Mouse (Mus musculus) heart, embryonic 14.5 days (tissue): Measurements from ENCODE around the gene Il13. TPM values are rescaled to one million over a fixed set of nuclear protein-coding genes. Genes with fewer than 3 reads are reported as not detected.

Experiments used
- ATAC-seq: fragments of 200-750 bp; cut with Nextera tagmentation; 2 replicates; pipeline ENCODE4 v1.8.0; 2017; ENCODE audit warnings: low read depth, moderate TSS enrichment; ENCODE audit not compliant: insufficient number of reproducible peaks, insufficient read depth, low FRiP score
- H3K27ac ChIP-seq, 2 experiments: fragments of 200-500 bp in 1 of 2; fragments of 300-500 bp in 1 of 2; sonication (generic) in 1 of 2; replicated peaks in 1 of 2; 2 replicates each; pipeline ENCODE4 v1.5.1; 2012 to 2014; ENCODE audit warnings: low read depth in 2 of 2, low read length in 2 of 2, control low read depth in 1 of 2, mild to moderate bottlenecking in 1 of 2, mixed read lengths in 1 of 2; ENCODE audit not compliant: control insufficient read depth in 1 of 2, insufficient read depth in 1 of 2
- H3K27me3 ChIP-seq: fragments of 300-500 bp; sonication (generic); 2 replicates; pipeline ENCODE4 v1.6.1; 2014; ENCODE audit warnings: mild to moderate bottlenecking, low read length, control low read depth; ENCODE audit not compliant: control insufficient read depth, insufficient read depth
- H3K36me3 ChIP-seq: fragments of 300-500 bp; sonication (generic); 2 replicates; pipeline ENCODE4 v1.6.1; 2014; ENCODE audit warnings: mild to moderate bottlenecking, control low read depth, low read length, mixed read lengths; ENCODE audit not compliant: control insufficient read depth, insufficient read depth
- H3K4me1 ChIP-seq, 2 experiments: fragments of 200-500 bp in 1 of 2; fragments of 300-500 bp in 1 of 2; sonication (generic) in 1 of 2; 2 replicates each; pipeline ENCODE4 v1.6.1; 2012 to 2014; ENCODE audit warnings: low read length in 2 of 2, control low read depth in 1 of 2, mixed read lengths in 1 of 2; ENCODE audit not compliant: control insufficient read depth in 2 of 2, insufficient read depth in 2 of 2
- H3K4me2 ChIP-seq: fragments of 300-500 bp; sonication (generic); 2 replicates; pipeline ENCODE4 v1.6.1; 2014; ENCODE audit warnings: mild to moderate bottlenecking, low read length
- H3K4me3 ChIP-seq, 2 experiments: fragments of 200-500 bp in 1 of 2; fragments of 300-500 bp in 1 of 2; sonication (generic) in 1 of 2; 2 replicates each; pipeline ENCODE4 v1.5.1; 2012 to 2014; ENCODE audit warnings: low read length in 2 of 2, mild to moderate bottlenecking in 2 of 2, control low read depth in 1 of 2, low read depth in 1 of 2, moderate library complexity in 1 of 2; ENCODE audit not compliant: control insufficient read depth in 1 of 2, insufficient read depth in 1 of 2
- H3K9ac ChIP-seq: fragments of 300-500 bp; sonication (generic); 2 replicates; pipeline ENCODE4 v1.6.1; 2014; ENCODE audit warnings: mild to moderate bottlenecking, low read length
- H3K9me3 ChIP-seq: fragments of 300-500 bp; sonication (generic); 2 replicates; pipeline ENCODE4 v1.6.1; 2016; ENCODE audit warnings: low read length, control low read depth; ENCODE audit not compliant: control insufficient read depth
- WGBS: fragments of 180-500 bp; shearing (Covaris S2); extraction: QIAGEN DNeasy Blood & Tissue Kit; methylation state at CpG from one replicate; pipeline ENCODE4 v1.1.7; 2014; 5-methylcytosine and 5-hydroxymethylcytosine counted together
- polyA plus RNA-seq: library from polyadenylated mRNA; unstranded; fragments of >200 nt; fragmentation: Nextera tagmentation; extraction: Ambion mirVana; gene quantifications from 2 replicates; pipeline ENCODE4 v1.2.1, GENCODE M21; 2014

The Il13 gene
- polyA plus RNA-seq, 1 experiment from 2014 or later, result not detected

GRCm38 (mm10) chr11:53584849-53585248, 49.7 kb downstream of the Il13 start:
- Histone ChIP-seq H3K27me3 (no peaks in the 10 kb centered on the region), H3K4me3 (no peak overlapping the region), H3K9ac (no peak overlapping the region), H3K9me3 (no peaks in the 10 kb centered on the region), H3K36me3 (peaks cover 67% of the 10 kb centered on the region), H3K4me1 (peaks cover 2 to 4% of the 10 kb centered on the region in 2 experiments; a peak in 3 of 4 replicates), H3K4me2 (no peak overlapping the region), H3K27ac (no peak overlapping the region)
- WGBS, result 52% methylated on average over 3 of the region's 3 CpGs
- no peak for ATAC-seq

DNA sequence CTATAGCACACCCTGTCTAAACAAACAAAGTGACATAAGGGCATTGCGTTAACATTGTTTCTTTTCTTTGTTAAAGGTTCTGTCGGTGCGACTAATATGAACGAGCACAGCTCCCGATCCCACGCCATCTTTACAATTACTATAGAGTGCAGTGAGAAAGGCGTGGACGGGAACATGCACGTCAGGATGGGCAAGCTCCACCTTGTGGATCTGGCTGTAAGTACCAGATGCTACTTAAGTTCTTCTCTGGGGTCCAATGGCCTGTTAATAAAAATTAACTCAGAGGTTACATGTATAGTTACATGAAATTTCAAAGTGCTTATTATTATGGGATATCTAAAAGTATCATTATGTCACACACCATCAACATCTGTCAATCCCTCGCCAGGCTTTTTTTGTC, 51.4 kb downstream of the Il13 start:
- Histone ChIP-seq H3K27ac (no peak overlapping the region), H3K9me3 (no peaks in the 10 kb centered on the region), H3K27me3 (no peaks in the 10 kb centered on the region), H3K4me2 (no peak overlapping the region), H3K36me3 (peaks cover 63% of the 10 kb centered on the region), H3K4me1 (peaks cover 2 to 4% of the 10 kb centered on the region in 2 experiments; a peak in 3 of 4 replicates), H3K4me3 (no peak overlapping the region), H3K9ac (no peak overlapping the region)
- ATAC-seq, result no peak
- WGBS, result 80% methylated on average over 10 of the region's 10 CpGs

Other genes with a start within 250 kb of the Il13 start
- gene Leap2, start 211.5 kb downstream of the Il13 start, polyA plus RNA-seq, result not detected in 2 replicates
- 1,378 and 1,424 TPM in 2 replicates for gene Uqcrq, start 203.9 kb downstream of the Il13 start, polyA plus RNA-seq
- 1.4 and 1.7 TPM in 2 replicates for gene Gdf9, start 203.7 kb downstream of the Il13 start, polyA plus RNA-seq
- gene Gm10447, start 177.6 kb downstream of the Il13 start, polyA plus RNA-seq, result 0.16 TPM in 1 of 2 replicates, not detected in the other
- gene Shroom1, start 177.5 kb downstream of the Il13 start, polyA plus RNA-seq, result 2.3 and 2.5 TPM in 2 replicates
- not detected in 2 replicates for gene Gm9837, start 164.2 kb downstream of the Il13 start, polyA plus RNA-seq
- gene Gm9945, start 154.5 kb downstream of the Il13 start, polyA plus RNA-seq, result not detected in 2 replicates
- 0.18 and 0.26 TPM in 2 replicates for gene Sowaha, start 154.4 kb downstream of the Il13 start, polyA plus RNA-seq
- gene Sept8, start 115.4 kb downstream of the Il13 start, polyA plus RNA-seq, result 17.4 and 18.8 TPM in 2 replicates
- gene Kif3a, start 67.3 kb downstream of the Il13 start, polyA plus RNA-seq, result 38.0 and 38.3 TPM in 2 replicates
- gene Il4, start 16.0 kb downstream of the Il13 start, polyA plus RNA-seq, result 0.53 and 1.5 TPM in 2 replicates
- 18.2 and 19.7 TPM in 2 replicates for gene Rad50, start 72.6 kb upstream of the Il13 start, polyA plus RNA-seq
- not detected in 2 replicates for gene Il5, start 86.1 kb upstream of the Il13 start, polyA plus RNA-seq
- 9.3 and 10.8 TPM in 2 replicates for gene Irf1, start 135.3 kb upstream of the Il13 start, polyA plus RNA-seq
- gene Gm17334, start 138.5 kb upstream of the Il13 start, polyA plus RNA-seq, result not detected in 2 replicates
- gene Gm12216, start 224.6 kb upstream of the Il13 start, polyA plus RNA-seq, result 0.30 and 1.0 TPM in 2 replicates